In genomic region chr6:51208660-51209396, GRCm38 (mm10) we compare ENCODE assay signal across 8 mouse cellular contexts.
DNase-seq lines count a peak whose midpoint lies in the region; ATAC-seq and TF ChIP-seq lines count a peak whose summit lies in the region.

No protein-coding gene starts in this region.

- peak; percentile 80 for ATAC-seq in forebrain, embryonic 12.5 days (ENCODE audit: low FRiP score)
- peak; percentile 69; the same call in 1 of the 2 replicates for ATAC-seq in midbrain, embryonic 13.5 days

- no peaks in the 10 kb centered on the region for H3K36me3 ChIP-seq in forebrain, embryonic 12.5 days (replicated peaks)
- H3K36me3 ChIP-seq in midbrain, embryonic 13.5 days: no peaks in the 10 kb centered on the region

- WGBS in forebrain, embryonic 12.5 days: 1% methylated on average over 6 of the region's 6 CpGs
- 2% methylated on average over 6 of the region's 6 CpGs for WGBS in midbrain, embryonic 13.5 days

- H3K9ac ChIP-seq in forebrain, embryonic 12.5 days: no peak overlapping the region
- H3K9ac ChIP-seq in midbrain, embryonic 13.5 days (replicated peaks): no peak overlapping the region

- no peak overlapping the region for H3K4me3 ChIP-seq in forebrain, embryonic 12.5 days (replicated peaks)
- H3K4me3 ChIP-seq in midbrain, embryonic 13.5 days (replicated peaks): no peak overlapping the region

- TF ChIP-seq POLR2A in brain, embryonic 14.5 days (IDR thresholded peaks at IDR 0.05; ENCODE audit: borderline replicate concordance, extremely low read depth, insufficient read depth, insufficient read length, poor library complexity, severe bottlenecking): no peak

- peak; percentile 70; the same call in 1 of the 2 replicates for TF ChIP-seq CTCF in brain, embryonic 14.5 days (IDR thresholded peaks at IDR 0.05; ENCODE audit: borderline replicate concordance, extremely low read depth, insufficient read depth, insufficient read length)

- H3K27me3 ChIP-seq in forebrain, embryonic 12.5 days: peaks cover 37% of the 10 kb centered on the region
- peaks cover 9% of the 10 kb centered on the region for H3K27me3 ChIP-seq in midbrain, embryonic 13.5 days

- no peaks in the 10 kb centered on the region for H3K9me3 ChIP-seq in forebrain, embryonic 12.5 days
- H3K9me3 ChIP-seq in midbrain, embryonic 13.5 days: no peaks in the 10 kb centered on the region

- no peak overlapping the region for H3K27ac ChIP-seq in forebrain, embryonic 12.5 days
- H3K27ac ChIP-seq in midbrain, embryonic 13.5 days: peak overlapping the region; percentile 56; the same call in 1 of the 2 replicates

- no peak overlapping the region for H3K4me2 ChIP-seq in forebrain, embryonic 12.5 days
- no peak overlapping the region for H3K4me2 ChIP-seq in midbrain, embryonic 13.5 days (replicated peaks)

- DNase-seq in right cerebral cortex, adult 18-20 months: peak; percentile 63
- no peak for DNase-seq in right cerebral cortex, postnatal 4 days
- DNase-seq in brain, embryonic 14.5 days (ENCODE audit: low read depth): peak; percentile 97
- DNase-seq in induced T-regulatory cell, adult 2 months (ENCODE audit: low read depth): peak; percentile 92
- DNase-seq in left cerebral cortex, adult 9 months (ENCODE audit: low spot score in 2 of 2): peak; percentile 11 to 53
- DNase-seq in thymus, postnatal 0 days (ENCODE audit: low spot score): peak; percentile 85

- H3K4me1 ChIP-seq in forebrain, embryonic 12.5 days: peaks cover 14% of the 10 kb centered on the region
- H3K4me1 ChIP-seq in midbrain, embryonic 13.5 days (replicated peaks): peaks cover 20% of the 10 kb centered on the region
